Mouse (Mus musculus) thymus, adult 2 months (tissue): Measurements from ENCODE around the gene Lclat1. TPM values are rescaled to one million over a fixed set of nuclear protein-coding genes. Genes with fewer than 3 reads are reported as not detected.

Experiments
- DNase-seq: peaks from one replicate; pipeline ENCODE4 v3.0.0; 2021
- H3K27ac ChIP-seq: fragments of 200-500 bp; 2 replicates; pipeline ENCODE4 v1.5.1; 2012; ENCODE audit warnings: low read length, control low read depth; ENCODE audit not compliant: control insufficient read depth, insufficient read depth
- H3K27me3 ChIP-seq: fragments of 200-500 bp; 2 replicates; pipeline ENCODE4 v1.6.1; 2012; ENCODE audit warnings: mild to moderate bottlenecking, low read length, moderate library complexity, mixed read lengths; ENCODE audit not compliant: control insufficient read depth, insufficient read depth
- H3K36me3 ChIP-seq: fragments of 200-500 bp; 2 replicates; pipeline ENCODE4 v1.6.1; 2012; ENCODE audit warnings: mild to moderate bottlenecking, low read length, moderate library complexity; ENCODE audit not compliant: control insufficient read depth, insufficient read depth
- H3K4me1 ChIP-seq: fragments of 200-500 bp; replicated peaks from 2 replicates; pipeline ENCODE4 v1.6.1; 2012; ENCODE audit warnings: low read length; ENCODE audit not compliant: control insufficient read depth, insufficient read depth
- H3K4me3 ChIP-seq: fragments of 200-500 bp; 2 replicates; pipeline ENCODE4 v1.5.1; 2012; ENCODE audit warnings: mild to moderate bottlenecking, low read length, control low read depth, moderate library complexity; ENCODE audit not compliant: control insufficient read depth, insufficient read depth
- CTCF ChIP-seq: fragments of 200-500 bp; IDR thresholded peaks from 2 replicates; pipeline ENCODE4 v1.5.1; 2012; ENCODE audit warnings: mild to moderate bottlenecking, control low read depth, low read length, moderate library complexity, borderline replicate concordance; ENCODE audit not compliant: control insufficient read depth, poor library complexity, insufficient read depth; ENCODE audit errors: extremely low read depth
- POLR2A ChIP-seq: fragments of 200-500 bp; IDR thresholded peaks from 2 replicates; pipeline ENCODE4 v1.6.1; 2012; ENCODE audit warnings: mild to moderate bottlenecking, low read length, control low read depth, moderate library complexity; ENCODE audit not compliant: control insufficient read depth, poor library complexity, insufficient read depth; ENCODE audit errors: extremely low read depth
- WGBS: fragments of 180-500 bp; shearing (Covaris S2); methylation state at CpG from one replicate; pipeline ENCODE4 v1.1.7; 2018; 5-methylcytosine and 5-hydroxymethylcytosine counted together
- polyA plus RNA-seq: library from polyadenylated mRNA; depleted of rRNA; stranded (reverse); fragments of >200 nt; gene quantifications from 2 replicates; pipeline ENCODE4 v1.2.3, GENCODE M21; 2012

The Lclat1 gene
- polyA plus RNA-seq, 1 experiment, result 5.4 TPM

DNA sequence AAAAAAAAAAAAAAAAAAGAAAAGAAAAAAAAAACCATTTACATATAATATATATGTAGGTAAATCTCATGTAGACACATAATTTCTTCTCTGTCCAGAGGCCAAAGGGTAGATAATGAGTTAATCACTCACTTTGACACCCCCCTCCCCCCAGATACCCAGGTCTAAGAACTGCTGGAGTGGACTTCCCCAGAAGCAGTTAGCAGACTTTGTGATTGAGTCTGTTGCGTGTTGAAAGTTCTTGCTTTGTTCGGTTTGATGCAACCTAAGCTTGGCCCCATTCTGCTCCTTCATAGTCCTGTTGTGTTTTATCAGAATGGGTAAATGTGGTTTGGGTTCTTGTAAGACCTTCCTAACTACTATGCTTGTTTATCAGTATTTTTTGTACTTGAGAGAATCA, 45.9 kb downstream of the Lclat1 start:
- WGBS, result 94% methylated on average over 2 of the region's 2 CpGs
- no peaks in the 10 kb centered on the region; the same call in 1 of the 2 replicates for H3K36me3 ChIP-seq
- H3K27me3 ChIP-seq, result no peaks in the 10 kb centered on the region
- no peak for TF ChIP-seq POLR2A
- H3K4me1 ChIP-seq, result no peaks in the 10 kb centered on the region
- H3K4me3 ChIP-seq, result no peak overlapping the region
- no peak overlapping the region for H3K27ac ChIP-seq
- DNase-seq, result no peak

DNA sequence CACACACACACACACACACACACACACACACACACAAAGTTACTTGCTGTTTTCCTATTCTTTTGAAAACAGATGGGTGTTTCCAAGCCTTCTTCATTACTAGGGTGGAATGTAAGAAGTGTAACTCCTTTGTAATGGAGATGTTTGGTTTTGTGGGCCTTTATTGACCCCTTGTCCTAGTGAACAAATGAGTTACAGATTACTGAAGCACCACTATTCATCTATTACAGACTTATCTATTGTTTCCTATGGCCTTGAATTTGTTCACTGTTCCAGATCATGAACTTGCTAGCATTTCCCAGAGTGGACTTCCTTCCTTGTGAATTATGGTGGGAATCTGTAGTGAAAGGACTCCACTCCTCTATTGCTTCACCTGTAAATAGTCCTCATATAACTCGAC, 48.8 kb downstream of the Lclat1 start:
- Histone ChIP-seq H3K27me3 (no peaks in the 10 kb centered on the region), H3K36me3 (no peaks in the 10 kb centered on the region; the same call in 1 of the 2 replicates), H3K27ac (no peak overlapping the region), H3K4me1 (no peaks in the 10 kb centered on the region), H3K4me3 (no peak overlapping the region)
- 98% methylated on average over 1 of the region's 1 CpGs for WGBS
- TF ChIP-seq CTCF, result no peak
- no peak for TF ChIP-seq POLR2A
- no peak for DNase-seq

DNA sequence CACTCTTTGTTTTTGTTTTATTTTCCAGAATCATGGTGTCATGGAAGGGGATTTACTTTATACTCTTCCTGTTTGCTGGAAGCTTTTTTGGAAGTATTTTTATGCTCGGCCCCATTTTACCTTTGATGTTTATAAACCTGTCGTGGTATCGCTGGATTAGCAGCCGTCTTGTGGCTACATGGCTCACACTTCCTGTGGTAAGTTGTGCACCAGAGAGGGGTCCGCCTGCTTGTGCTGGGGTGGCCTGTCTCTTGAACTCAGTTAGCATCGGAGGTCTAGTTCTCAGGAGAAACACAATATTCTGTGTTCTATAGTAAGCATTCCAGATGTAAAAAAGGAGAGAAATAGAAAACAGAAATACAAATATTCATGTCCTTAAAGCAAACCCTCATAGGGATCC, 54.0 kb downstream of the Lclat1 start:
- Histone ChIP-seq H3K36me3 (no peaks in the 10 kb centered on the region), H3K27ac (no peak overlapping the region), H3K27me3 (no peaks in the 10 kb centered on the region), H3K4me3 (no peak overlapping the region), H3K4me1 (peaks cover 22% of the 10 kb centered on the region)
- 7% methylated on average over 6 of the region's 6 CpGs for WGBS
- no peak for TF ChIP-seq CTCF
- TF ChIP-seq POLR2A, result no peak
- DNase-seq, result peak; percentile 18

GRCm38 (mm10) chr17:73162445-73163208, 54.8 kb downstream of the Lclat1 start:
- peak; percentile 53 for DNase-seq
- peaks cover 22% of the 10 kb centered on the region for H3K4me1 ChIP-seq
- H3K4me3 ChIP-seq, result no peak overlapping the region; the same call in 1 of the 2 replicates
- H3K27ac ChIP-seq, result peak overlapping the region; percentile 80
- no peaks in the 10 kb centered on the region for H3K36me3 ChIP-seq
- TF ChIP-seq POLR2A (no peak), CTCF (0 out of 2 replicates have a peak, but pooled peaks have one; percentile 17)
- 26% methylated on average over 15 of the region's 15 CpGs for WGBS
- no peaks in the 10 kb centered on the region for H3K27me3 ChIP-seq

DNA sequence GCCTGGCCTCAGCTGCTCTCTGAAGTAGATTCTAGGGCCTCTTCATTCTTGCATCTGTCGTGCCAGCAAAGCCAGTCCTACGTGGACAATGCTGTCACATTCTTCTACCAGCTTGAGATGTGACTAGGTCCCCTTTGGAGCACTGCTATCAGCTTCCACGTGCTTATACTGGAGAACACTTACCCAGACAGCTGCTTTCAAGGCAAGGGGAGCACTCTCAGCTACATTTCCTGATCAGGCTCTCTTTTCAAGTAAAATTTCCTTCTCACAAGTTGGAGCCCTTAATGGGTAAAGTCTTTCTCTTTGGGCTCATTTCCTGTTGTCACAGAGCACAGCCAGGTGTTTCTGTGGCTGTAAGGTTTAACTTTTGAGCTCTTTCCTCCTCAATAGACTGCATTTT, 55.8 kb downstream of the Lclat1 start:
- Histone ChIP-seq H3K36me3 (no peaks in the 10 kb centered on the region), H3K4me3 (no peak overlapping the region), H3K27me3 (no peaks in the 10 kb centered on the region), H3K4me1 (peaks cover 24% of the 10 kb centered on the region), H3K27ac (peak overlapping the region; percentile 80)
- TF ChIP-seq CTCF (no peak), POLR2A (no peak)
- 10% methylated on average over 3 of the region's 3 CpGs for WGBS
- DNase-seq, result peak; percentile 54

DNA sequence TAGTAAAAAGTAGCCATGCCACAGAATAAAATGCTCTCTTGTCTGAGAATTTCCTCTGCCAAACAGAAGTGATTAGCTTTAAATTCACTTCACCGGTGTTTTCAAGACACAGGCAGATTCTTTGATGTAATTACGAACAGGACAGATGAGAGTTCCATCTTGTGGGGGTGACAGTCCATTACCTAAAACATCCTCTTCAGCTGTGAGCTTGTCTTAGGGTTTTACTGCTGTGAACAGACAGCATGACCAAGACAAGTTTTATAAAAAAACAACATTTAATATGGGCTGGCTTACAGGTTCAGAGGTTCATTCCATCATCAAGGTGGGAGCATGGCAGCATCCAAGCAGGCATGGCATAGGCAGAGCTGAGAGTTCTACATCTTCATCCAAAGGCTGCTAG, 56.3 kb downstream of the Lclat1 start:
- TF ChIP-seq CTCF (no peak), POLR2A (no peak)
- no peak for DNase-seq
- 7% methylated on average over 2 of the region's 2 CpGs for WGBS
- Histone ChIP-seq H3K36me3 (no peaks in the 10 kb centered on the region), H3K4me3 (no peak overlapping the region), H3K4me1 (peaks cover 24% of the 10 kb centered on the region), H3K27ac (peak overlapping the region; percentile 77), H3K27me3 (no peaks in the 10 kb centered on the region)
